Mouse (Mus musculus) activated CD4-positive, CD25-positive, alpha-beta regulatory T cell (primary cell): ENCODE results near the gene Mmrn1. TPM values are rescaled to one million over a fixed set of nuclear protein-coding genes. Genes with fewer than 3 reads are reported as not detected.

Experiments
- polyA plus RNA-seq, 2 experiments: library from polyadenylated mRNA; unstranded; fragments of 100-300 nt; shearing (Covaris generic); gene quantifications; one replicate each; pipeline ENCODE4 v1.2.1; 2017

Gene Mmrn1
- polyA plus RNA-seq: under 1 TPM in 1 of 2 experiments, not detected in 1; 0.10 TPM

DNA sequence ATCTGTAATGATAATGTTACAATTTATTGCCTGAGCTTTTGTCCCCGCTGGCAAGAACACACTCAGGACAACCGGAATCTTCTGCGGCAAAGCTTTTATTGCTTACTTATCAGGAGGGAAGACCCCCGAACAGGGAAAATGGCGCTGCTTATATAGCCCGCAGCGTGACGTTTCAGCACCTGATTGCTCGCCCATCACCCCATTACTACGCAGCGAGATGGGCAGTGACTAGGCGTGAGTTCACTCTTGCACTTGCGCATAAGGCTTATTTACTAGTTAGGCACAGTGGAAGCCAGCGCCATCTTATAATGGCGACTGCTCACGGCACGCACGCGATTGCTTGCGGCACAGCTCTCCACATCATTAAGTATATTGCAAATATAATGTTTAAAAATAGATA is at the start of gene Mmrn1:
Gene Mmrn1 (plus strand): TSS at position 301 of the 400 bp plus-strand sequence.

Other genes starting within 250 kb of the Mmrn1 start
- 1 to 10 TPM; 1.6 to 1.9 TPM for gene Snca, start 95.1 kb upstream of the Mmrn1 start, polyA plus RNA-seq